Mouse (Mus musculus): ENCODE data around the gene Vav3. TPM values are rescaled to one million over a fixed set of nuclear protein-coding genes. Genes with fewer than 3 reads are reported as not detected.

The Vav3 gene
- total RNA-seq, 2 experiments from 2014 or later, result 14.1 to 16.2 TPM

- DNase-seq, result no peak
These were observed 175.0 kb downstream of the Vav3 start for GRCm38 (mm10) chr3:109515479-109515878.

DNA sequence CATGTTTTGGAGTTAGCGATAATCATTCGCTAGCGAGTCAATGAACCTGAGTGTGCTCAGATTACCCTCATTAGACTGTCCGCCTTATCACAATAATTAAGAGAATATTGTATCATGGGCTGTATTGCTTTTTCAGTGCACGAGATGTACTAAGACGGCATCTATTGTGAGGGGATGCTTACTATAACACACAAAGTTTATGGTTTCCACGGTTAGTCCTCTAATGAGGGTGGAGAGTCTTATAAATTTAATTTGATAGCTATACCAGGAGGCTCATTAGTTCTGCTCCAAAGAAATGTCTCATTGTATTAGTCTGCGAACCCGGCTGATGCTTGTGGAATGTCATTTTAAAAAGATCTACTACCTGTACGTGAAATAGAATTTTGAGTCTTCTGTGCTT lies 175.9 kb downstream of the Vav3 start:
- DNase-seq, result no peak

GRCm38 (mm10) chr3:109522115-109522514 lies 181.7 kb downstream of the Vav3 start:
- no peak for DNase-seq

- DNase-seq, result no peak
These were observed 185.4 kb downstream of the Vav3 start for GRCm38 (mm10) chr3:109525825-109526224.

GRCm38 (mm10) chr3:109526246-109526645 lies 185.8 kb downstream of the Vav3 start:
- peak; percentile 67 to 75 for DNase-seq

DNA sequence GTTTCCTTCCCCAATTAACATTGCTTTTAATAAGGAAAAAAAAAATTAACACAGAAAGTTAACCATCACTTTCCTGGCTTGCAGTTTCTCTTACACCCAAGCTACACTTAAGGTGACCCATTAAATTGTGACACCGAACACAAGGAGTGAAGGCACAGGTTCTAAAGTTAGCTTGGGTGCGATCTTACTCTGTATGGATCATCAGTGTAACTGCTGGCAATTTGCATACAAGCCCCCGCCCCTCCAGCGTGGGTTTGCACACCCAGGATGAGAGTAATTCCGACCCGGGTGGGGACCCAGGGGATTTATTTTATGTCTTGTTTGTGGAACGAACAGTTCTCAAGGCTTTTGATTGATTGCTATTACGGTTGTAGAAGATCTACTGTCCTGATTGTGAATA lies 186.2 kb downstream of the Vav3 start:
- DNase-seq, result no peak

GRCm38 (mm10) chr3:109528688-109529087 lies 188.2 kb downstream of the Vav3 start:
- no peak for DNase-seq

- DNase-seq, result no peak
These were observed 197.2 kb downstream of the Vav3 start for GRCm38 (mm10) chr3:109537686-109538085.

DNA sequence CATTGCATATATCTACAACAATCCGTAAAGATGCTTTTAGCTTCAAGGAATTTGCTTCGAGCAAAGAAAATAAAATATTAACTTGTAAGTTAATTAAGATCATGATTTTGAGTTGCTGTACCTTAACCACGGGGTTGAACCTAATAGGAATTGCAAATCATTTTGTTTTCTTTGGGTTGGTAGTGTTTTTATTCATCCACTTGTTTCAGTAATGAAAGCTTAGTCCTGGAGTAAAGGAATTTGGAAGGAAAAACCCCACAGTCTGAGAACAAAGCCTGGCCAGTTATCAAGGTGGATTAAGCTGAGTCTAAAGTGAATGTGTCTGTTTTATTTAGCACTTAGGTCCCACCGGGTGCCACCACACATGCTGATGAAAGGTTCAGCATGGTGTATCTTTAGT lies 199.6 kb downstream of the Vav3 start:
- no peak for DNase-seq

DNA sequence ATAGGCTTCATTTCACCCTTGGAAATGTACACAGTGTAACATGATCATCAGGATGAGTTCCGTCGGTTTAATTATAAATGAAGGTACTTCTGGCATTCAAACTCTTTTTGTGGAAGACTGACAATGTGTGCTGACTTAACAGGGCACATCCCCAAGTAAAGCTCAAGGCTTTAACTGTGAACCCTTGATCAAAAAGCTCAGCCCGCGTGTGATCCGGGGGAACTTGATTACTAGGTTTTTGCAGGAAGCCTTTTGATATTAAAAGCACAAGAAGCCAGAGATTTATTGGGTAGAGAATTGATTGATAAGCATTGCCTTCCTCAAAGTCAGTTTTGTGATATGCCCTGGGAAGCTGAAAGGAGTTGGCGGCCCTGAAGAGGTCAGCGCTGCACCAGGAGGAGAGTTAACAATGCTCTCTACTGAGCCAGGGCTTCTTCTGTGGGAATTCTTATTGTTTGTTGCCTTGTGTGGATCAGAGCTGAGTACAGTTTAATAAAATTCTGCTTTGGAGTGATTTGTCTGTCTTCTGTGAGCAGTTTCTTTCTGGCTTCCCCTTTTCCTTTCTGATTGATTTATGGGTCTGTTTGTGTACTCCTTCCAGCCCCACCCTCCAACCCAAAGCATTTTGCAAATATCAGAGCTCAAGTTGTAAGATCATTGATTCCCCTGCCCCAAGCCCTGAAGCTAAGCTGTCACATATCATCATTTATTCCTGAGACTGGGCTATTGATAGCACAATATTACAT lies 204.2 kb downstream of the Vav3 start:
- no peak for DNase-seq

- no peak for DNase-seq
These were observed 216.9 kb downstream of the Vav3 start for GRCm38 (mm10) chr3:109557329-109557728.

DNA sequence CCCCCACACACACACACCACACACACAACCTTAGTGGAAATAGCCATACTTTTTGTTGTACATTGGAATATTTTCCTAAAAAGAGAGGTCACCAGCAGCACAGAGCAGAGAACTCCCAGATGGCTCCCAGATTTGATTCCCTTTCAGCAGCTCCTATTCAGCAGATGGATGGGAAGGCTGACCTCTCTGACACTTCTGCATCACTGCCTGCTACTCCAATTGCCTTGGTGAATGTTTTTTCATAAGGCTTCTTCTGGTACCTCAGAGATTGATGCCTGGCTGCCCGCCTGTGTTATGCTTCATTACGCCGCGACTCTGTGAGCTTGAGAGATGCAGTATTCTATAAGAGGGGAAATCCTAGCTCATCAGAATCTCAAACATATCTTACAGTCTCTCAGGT lies 220.8 kb downstream of the Vav3 start:
- DNase-seq, result no peak

GRCm38 (mm10) chr3:109561776-109562175 lies 221.3 kb downstream of the Vav3 start:
- no peak for DNase-seq

DNA sequence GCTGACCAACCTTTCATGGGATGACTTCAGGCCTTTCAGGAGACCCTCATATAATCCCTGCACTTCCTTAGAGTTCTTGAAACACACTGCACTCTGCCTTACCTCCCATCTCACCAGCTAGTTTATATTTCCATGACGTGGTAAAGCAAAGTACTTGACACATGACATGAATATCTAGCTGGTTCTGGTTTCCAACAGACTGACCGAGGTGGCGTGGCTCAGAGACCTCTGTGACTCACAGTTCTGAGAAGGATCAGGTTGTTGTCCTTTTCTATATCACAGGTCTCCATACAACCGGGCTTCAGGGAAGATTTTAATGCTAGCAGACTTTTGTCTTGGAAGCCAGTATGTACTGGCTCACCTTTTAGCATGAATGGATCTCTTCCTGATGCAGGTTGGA lies 221.8 kb downstream of the Vav3 start:
- DNase-seq, result no peak

- no peak for DNase-seq
These were observed 224.0 kb downstream of the Vav3 start for GRCm38 (mm10) chr3:109564443-109564842.

DNA sequence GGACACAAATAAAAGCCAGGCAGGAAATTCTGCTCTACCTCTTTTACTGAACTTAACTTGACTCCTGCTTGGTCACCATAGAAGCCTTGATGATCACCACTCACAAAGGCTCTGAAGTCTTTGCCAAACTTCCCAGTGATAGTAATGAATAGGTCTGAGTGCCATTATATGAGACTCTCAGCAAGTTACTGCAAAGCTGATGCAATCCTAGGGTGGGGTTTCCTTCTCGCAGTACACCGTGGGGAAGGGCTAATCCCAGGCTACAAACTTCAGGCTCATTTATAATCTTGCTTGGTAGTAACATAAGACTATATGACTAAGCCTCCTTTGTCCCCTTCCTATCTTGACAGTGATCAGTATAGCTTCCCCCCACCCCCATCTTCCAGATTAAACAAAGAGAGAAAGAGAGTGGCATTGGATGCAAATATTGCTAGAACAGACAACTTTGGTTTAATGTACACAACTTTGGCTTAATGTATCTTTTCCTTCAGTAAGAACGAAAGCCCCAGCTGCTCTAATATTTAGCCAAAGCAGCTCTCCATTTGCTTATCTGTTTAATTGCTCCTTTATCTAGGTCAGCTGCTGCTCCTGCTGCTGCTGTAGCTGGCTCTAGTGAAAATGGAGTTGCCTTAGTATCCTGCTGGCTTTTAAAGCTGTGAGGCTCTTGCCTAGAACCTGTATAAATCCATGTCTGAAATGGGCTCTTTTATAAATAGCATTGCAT lies 228.3 kb downstream of the Vav3 start:
- DNase-seq, result no peak

DNA sequence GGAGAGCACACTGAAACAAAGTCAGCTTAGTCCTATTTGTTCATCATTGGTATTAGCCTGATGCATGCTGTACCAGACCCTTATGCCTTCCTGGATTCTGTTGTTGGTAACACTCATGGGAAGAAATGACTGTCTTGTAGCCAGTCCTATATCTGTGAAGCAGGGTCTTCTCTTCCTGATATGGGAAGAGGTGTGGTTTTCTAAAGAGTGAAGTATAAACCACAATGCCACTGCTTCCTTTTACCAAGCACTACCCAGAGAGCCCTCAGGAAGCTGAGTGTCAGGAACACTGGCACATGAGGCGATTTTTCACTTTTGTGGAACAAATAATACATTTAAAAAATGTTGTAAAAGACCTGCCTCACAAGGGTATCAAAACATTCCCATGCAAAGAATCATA lies 231.0 kb downstream of the Vav3 start:
- no peak for DNase-seq

DNA sequence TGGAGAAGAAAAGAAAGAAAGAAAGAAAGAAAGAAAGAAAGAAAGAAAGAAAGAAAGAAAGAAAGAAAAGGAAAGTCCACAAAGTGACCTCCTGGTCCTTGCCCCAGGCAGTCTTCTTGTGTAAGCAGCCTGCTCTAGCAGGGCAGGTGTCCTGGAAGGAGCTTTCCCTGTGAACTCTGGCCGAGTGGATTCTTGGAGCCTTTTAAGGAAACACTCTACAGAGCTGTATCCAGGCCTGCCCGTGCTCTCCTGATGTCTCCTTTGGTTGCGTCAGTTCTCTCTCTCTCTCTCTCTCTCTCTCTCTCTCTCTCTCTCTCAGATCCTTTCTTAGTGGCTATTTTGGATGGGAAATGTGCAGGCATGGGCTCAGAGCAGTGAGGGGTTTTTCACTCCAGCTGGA lies 232.4 kb downstream of the Vav3 start:
- no peak for DNase-seq

- DNase-seq, result no peak
These were observed 233.2 kb downstream of the Vav3 start for GRCm38 (mm10) chr3:109573549-109574146.

DNA sequence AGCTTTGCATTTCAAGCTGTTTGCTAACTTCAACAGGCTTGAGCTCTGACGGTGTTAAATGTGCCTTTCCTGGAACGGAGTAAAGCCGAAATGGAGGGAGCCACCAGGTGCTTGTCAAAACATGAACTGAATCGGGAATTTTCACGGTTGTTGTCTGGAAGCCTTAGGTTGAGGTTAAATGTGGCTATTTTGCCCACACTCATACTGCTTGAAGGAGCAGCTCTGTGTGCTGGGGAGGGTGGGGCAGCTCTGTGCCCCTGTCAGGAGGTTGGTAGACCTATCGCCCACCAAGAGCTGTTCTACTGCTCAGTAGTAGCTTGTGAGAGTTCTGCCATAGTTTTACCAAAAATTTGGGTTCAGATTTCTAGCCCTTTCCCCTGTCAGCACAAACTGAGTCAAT lies 233.7 kb downstream of the Vav3 start:
- no peak for DNase-seq

- DNase-seq, result no peak
These were observed 237.9 kb downstream of the Vav3 start for GRCm38 (mm10) chr3:109578347-109578746.

GRCm38 (mm10) chr3:109578983-109579382 lies 238.5 kb downstream of the Vav3 start:
- DNase-seq, result no peak

- no peak for DNase-seq
These were observed 245.5 kb downstream of the Vav3 start for GRCm38 (mm10) chr3:109585946-109586345.

- DNase-seq, result no peak
These were observed 252.5 kb downstream of the Vav3 start for GRCm38 (mm10) chr3:109592970-109593369.
